Mouse (Mus musculus) hindbrain, embryonic 13.5 days (tissue): ENCODE measurements at regions not wholly inside any gene's neighbourhood (a gene's known extent, or its start where the extent isn't known, plus 50 kb on each side); places are given as distances from the start of the nearest gene placed in this dataset.

ENCODE experiments used
- ATAC-seq: fragments of 200-750 bp; cut with Nextera tagmentation; 2 replicates; pipeline ENCODE4 v1.8.0; 2017; ENCODE audit warnings: moderate TSS enrichment; ENCODE audit not compliant: low FRiP score
- H3K27ac ChIP-seq: fragments of 300-500 bp; sonication (generic); 2 replicates; pipeline ENCODE4 v1.5.1; 2015; ENCODE audit warnings: inconsistent platforms, mild to moderate bottlenecking, moderate library complexity
- H3K27me3 ChIP-seq: fragments of 300-500 bp; sonication (generic); 2 replicates; pipeline ENCODE4 v1.6.1; 2015; ENCODE audit warnings: mild to moderate bottlenecking, inconsistent platforms
- H3K36me3 ChIP-seq: fragments of 300-500 bp; sonication (generic); 2 replicates; pipeline ENCODE4 v1.6.1; 2015; ENCODE audit warnings: mild to moderate bottlenecking, inconsistent platforms
- H3K4me1 ChIP-seq: fragments of 300-500 bp; sonication (generic); replicated peaks from 2 replicates; pipeline ENCODE4 v1.6.1; 2015; ENCODE audit warnings: inconsistent platforms
- H3K4me2 ChIP-seq: fragments of 300-500 bp; sonication (generic); 2 replicates; pipeline ENCODE4 v1.6.1; 2015; ENCODE audit warnings: inconsistent platforms, mild to moderate bottlenecking, moderate library complexity
- H3K4me3 ChIP-seq: fragments of 300-500 bp; sonication (generic); 2 replicates; pipeline ENCODE4 v1.5.1; 2015; ENCODE audit warnings: mild to moderate bottlenecking, inconsistent platforms
- H3K9ac ChIP-seq: fragments of 300-500 bp; sonication (generic); 2 replicates; pipeline ENCODE4 v1.6.1; 2015; ENCODE audit warnings: mild to moderate bottlenecking, inconsistent platforms
- H3K9me3 ChIP-seq: fragments of 300-500 bp; sonication (generic); 2 replicates; pipeline ENCODE4 v1.6.1; 2016; ENCODE audit warnings: inconsistent platforms
- WGBS: fragments of 180-500 bp; shearing (Covaris S2); methylation state at CpG from one replicate; pipeline ENCODE4 v1.1.7; 2015; 5-methylcytosine and 5-hydroxymethylcytosine counted together

DNA sequence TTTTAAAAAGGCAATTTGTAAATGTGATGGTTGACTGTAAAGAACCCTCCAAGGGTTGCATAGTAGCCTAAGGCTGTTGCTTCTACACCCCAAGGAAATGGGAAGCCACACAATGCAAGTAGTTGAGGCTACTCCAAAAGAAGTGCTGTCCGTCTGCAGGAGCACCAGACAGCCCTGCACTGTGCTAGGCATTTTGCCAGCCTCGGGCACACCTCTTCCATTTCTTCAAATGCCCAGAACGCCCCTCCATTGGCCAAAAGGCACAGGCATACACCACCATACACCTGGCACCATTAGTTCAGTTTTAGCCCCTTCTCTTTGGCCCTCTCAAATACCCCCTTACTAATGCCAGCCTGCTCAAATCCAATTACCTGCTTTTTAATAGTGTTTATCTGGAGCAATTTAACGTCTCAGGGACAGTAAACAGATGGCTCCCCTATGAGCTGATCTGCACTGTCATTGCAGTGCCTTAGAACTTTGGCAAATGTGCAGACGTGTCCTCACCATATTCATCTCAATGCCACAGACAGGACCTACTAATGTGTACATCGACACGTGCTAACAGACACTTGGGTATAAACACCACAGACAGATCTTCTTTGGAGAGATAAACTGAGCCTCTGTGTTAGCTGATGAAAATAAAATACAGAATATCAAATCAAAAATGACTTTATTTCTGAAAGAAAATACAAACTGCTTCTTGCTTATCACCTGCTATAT is 211.9 kb upstream of the Hnrnpa3 start:
- ATAC-seq = no peak
- Histone ChIP-seq H3K4me2 (no peak overlapping the region), H3K4me1 (peaks cover 26% of the 10 kb centered on the region), H3K9ac (no peak overlapping the region), H3K36me3 (no peaks in the 10 kb centered on the region), H3K9me3 (no peaks in the 10 kb centered on the region), H3K4me3 (no peak overlapping the region), H3K27ac (0 out of 2 replicates have a peak overlapping the region, but pooled peaks have one; percentile 48), H3K27me3 (no peaks in the 10 kb centered on the region)
- WGBS = 73% methylated on average over 7 of the region's 7 CpGs

DNA sequence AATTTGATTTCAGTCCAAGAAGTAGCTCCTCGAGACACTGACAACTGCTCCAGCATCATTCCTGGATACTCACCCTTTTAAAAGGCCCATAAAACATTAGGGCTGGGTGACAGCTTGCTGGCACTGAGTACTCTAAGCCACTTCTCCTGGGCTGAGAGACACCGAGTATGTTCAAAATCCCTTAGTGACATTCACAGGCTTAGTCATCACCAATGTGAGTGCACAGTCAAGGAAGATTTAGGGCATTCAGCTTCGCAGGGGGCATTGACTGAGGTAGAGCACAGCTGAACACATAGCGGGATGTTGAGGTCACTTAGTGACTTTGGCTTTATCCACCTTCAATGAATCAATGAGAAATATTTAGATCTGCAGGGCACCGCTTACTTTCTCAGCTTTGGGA is 210.8 kb upstream of the Hnrnpa3 start:
- Histone ChIP-seq H3K9me3 (no peaks in the 10 kb centered on the region), H3K27ac (peak overlapping the region; percentile 60), H3K4me3 (no peak overlapping the region), H3K4me1 (peaks cover 22% of the 10 kb centered on the region), H3K36me3 (no peaks in the 10 kb centered on the region), H3K4me2 (no peak overlapping the region), H3K9ac (no peak overlapping the region), H3K27me3 (no peaks in the 10 kb centered on the region)
- no peak for ATAC-seq
- 71% methylated on average over 5 of the region's 5 CpGs for WGBS

DNA sequence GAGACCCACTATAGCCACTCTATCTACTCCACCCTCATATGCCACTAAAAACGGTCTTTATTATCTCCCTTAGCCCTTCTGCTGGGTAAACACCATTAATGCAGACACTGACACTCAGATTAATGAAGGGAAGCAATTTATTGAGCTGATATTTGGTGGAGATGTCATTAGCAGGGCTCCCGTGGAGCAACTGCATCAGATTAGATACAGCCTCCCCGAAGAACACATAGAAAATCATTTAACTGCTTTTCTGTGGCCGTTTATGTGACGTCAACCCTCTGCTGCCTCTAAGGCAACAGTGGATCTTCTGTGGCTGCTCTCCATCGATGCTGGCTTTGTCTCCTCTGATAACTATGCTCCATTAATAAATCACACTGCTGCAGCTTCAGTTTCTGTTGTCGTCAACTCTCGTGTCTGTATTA is 207.2 kb upstream of the Hnrnpa3 start:
- Histone ChIP-seq H3K4me3 (no peak overlapping the region), H3K9ac (no peak overlapping the region), H3K4me1 (peaks cover 21% of the 10 kb centered on the region), H3K9me3 (no peaks in the 10 kb centered on the region), H3K27me3 (no peaks in the 10 kb centered on the region), H3K4me2 (no peak overlapping the region), H3K27ac (peak overlapping the region; percentile 15), H3K36me3 (no peaks in the 10 kb centered on the region)
- 44% methylated on average over 8 of the region's 8 CpGs for WGBS
- ATAC-seq = no peak

GRCm38 (mm10) chr2:75452274-75453148 is 206.6 kb upstream of the Hnrnpa3 start:
- Histone ChIP-seq H3K9me3 (no peaks in the 10 kb centered on the region), H3K4me2 (no peak overlapping the region), H3K4me1 (peaks cover 14% of the 10 kb centered on the region), H3K36me3 (no peaks in the 10 kb centered on the region), H3K4me3 (no peak overlapping the region), H3K27ac (peak overlapping the region; percentile 15), H3K9ac (no peak overlapping the region), H3K27me3 (no peaks in the 10 kb centered on the region)
- WGBS = 87% methylated on average over 7 of the region's 7 CpGs
- no peak for ATAC-seq

DNA sequence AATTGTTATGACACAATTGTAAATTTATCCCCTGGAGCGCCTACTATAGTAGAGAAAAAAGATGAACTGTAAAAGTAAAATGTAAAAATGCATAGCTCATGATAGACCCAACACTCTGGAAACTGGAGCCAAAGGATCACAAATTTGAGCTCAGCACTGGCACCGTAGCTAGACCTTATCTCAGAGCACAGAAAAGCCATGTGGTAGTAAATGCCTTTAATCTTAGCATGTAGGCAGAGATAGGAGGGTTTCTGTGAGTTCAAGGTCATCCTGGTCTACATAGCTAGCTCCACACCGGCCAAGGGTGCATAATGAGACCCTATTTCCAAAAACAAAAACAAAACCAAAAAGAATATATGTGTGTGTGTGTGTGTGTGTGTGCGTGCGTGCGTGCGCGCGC is 203.6 kb upstream of the Hnrnpa3 start:
- Histone ChIP-seq H3K9me3 (no peaks in the 10 kb centered on the region), H3K4me1 (0 out of 2 replicates have a peak, but pooled peaks cover 6% of the 10 kb centered on the region), H3K4me2 (no peak overlapping the region), H3K27ac (no peak overlapping the region), H3K4me3 (no peak overlapping the region), H3K27me3 (no peaks in the 10 kb centered on the region), H3K9ac (no peak overlapping the region), H3K36me3 (no peaks in the 10 kb centered on the region)
- WGBS = 96% methylated on average over 9 of the region's 9 CpGs
- no peak for ATAC-seq

DNA sequence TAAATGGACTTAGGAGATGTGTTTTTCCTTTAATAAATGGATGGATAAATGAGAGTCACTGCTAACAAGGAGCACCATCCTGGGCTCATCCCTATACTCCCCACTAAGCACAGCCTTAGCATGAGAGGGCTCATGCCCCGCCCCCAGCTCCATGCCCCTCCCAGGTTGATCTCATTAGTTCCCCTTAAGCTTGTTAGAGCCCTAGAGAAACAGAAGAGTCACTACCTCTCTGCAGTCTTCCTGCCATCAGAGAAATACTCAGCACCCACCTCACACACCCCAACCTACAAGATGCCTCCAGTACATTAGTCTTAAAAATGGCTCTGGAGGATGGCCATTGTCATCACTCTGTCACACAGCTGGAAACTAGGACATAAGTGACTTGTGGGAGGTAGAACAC is 202.8 kb upstream of the Hnrnpa3 start:
- WGBS = 80% methylated on average over 1 of the region's 1 CpGs
- no peaks in the 10 kb centered on the region for H3K36me3 ChIP-seq
- no peak overlapping the region for H3K9ac ChIP-seq
- no peaks in the 10 kb centered on the region for H3K9me3 ChIP-seq
- no peak for ATAC-seq
- peaks cover 10% of the 10 kb centered on the region; the same call in 1 of the 2 replicates for H3K4me1 ChIP-seq
- no peaks in the 10 kb centered on the region for H3K27me3 ChIP-seq
- H3K4me3 ChIP-seq = no peak overlapping the region
- no peak overlapping the region for H3K4me2 ChIP-seq
- H3K27ac ChIP-seq = no peak overlapping the region

DNA sequence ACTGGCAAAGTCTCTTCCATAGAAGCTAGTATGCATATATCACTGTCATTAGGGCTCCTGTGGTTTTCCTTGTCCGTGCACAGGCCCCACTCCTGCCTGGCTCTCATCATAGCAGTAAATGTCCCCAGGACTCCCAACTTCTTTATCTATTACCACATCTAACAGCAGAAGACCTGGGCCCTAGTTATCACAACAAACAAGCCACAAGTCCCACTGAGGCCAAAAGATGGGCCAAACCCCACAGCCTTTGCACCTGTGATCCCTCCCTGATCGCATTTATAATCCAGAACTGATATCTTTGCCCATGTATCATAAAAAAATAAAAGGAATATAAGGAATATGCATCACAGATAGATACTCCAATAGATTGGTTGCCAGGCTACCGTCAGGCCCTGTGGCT is 201.6 kb upstream of the Hnrnpa3 start:
- Histone ChIP-seq H3K27ac (no peak overlapping the region), H3K36me3 (no peaks in the 10 kb centered on the region), H3K4me2 (no peak overlapping the region), H3K4me1 (peaks cover 15% of the 10 kb centered on the region), H3K4me3 (no peak overlapping the region), H3K9me3 (no peaks in the 10 kb centered on the region), H3K9ac (no peak overlapping the region), H3K27me3 (no peaks in the 10 kb centered on the region)
- ATAC-seq = no peak
- WGBS = 86% methylated on average over 3 of the region's 3 CpGs

GRCm38 (mm10) chr2:75458898-75459297 is 200.2 kb upstream of the Hnrnpa3 start:
- H3K9me3 ChIP-seq = no peaks in the 10 kb centered on the region
- WGBS = 90% methylated on average over 3 of the region's 3 CpGs
- ATAC-seq = no peak

DNA sequence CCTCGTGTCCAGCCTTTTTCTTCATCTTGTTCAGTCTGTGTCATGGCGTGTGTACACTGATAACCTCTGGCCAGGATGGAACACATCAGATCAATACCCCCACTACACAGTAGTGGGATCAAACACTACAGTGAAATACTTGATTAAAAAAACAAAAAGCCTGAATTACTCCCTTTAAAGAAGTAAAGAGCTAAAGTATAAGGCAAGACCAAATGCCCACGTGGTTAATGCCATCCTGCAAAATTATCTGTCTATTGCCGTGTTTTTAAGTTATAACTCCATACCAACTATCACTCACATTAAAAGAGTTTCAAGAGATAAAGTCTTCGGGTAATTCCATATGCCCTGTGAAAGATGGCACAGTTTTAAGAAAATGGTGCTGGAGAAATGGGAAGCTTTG is 198.6 kb upstream of the Hnrnpa3 start:
- H3K4me1 ChIP-seq = peaks cover 16% of the 10 kb centered on the region
- no peak overlapping the region for H3K9ac ChIP-seq
- no peaks in the 10 kb centered on the region for H3K36me3 ChIP-seq
- WGBS = 92% methylated on average over 5 of the region's 5 CpGs
- no peaks in the 10 kb centered on the region for H3K27me3 ChIP-seq
- no peak overlapping the region for H3K27ac ChIP-seq
- no peaks in the 10 kb centered on the region for H3K9me3 ChIP-seq
- H3K4me2 ChIP-seq = no peak overlapping the region
- no peak overlapping the region for H3K4me3 ChIP-seq
- ATAC-seq = no peak

More at GRCm38 (mm10) chr2:75458898-75459297, 200.2 kb upstream of the Hnrnpa3 start:
- H3K27me3 ChIP-seq = no peaks in the 10 kb centered on the region
- no peaks in the 10 kb centered on the region for H3K36me3 ChIP-seq
- peaks cover 16% of the 10 kb centered on the region for H3K4me1 ChIP-seq
- H3K4me2 ChIP-seq = no peak overlapping the region
- H3K4me3 ChIP-seq = no peak overlapping the region
- H3K27ac ChIP-seq = no peak overlapping the region
- no peak overlapping the region for H3K9ac ChIP-seq

GRCm38 (mm10) chr2:75461019-75461418 is 198.0 kb upstream of the Hnrnpa3 start:
- WGBS = 69% methylated on average over 5 of the region's 5 CpGs
- Histone ChIP-seq H3K4me3 (no peak overlapping the region), H3K27ac (peak overlapping the region; percentile 55; the same call in 1 of the 2 replicates), H3K36me3 (no peaks in the 10 kb centered on the region), H3K9me3 (no peaks in the 10 kb centered on the region), H3K4me2 (no peak overlapping the region), H3K4me1 (peaks cover 16% of the 10 kb centered on the region), H3K27me3 (no peaks in the 10 kb centered on the region), H3K9ac (no peak overlapping the region)
- no peak for ATAC-seq

DNA sequence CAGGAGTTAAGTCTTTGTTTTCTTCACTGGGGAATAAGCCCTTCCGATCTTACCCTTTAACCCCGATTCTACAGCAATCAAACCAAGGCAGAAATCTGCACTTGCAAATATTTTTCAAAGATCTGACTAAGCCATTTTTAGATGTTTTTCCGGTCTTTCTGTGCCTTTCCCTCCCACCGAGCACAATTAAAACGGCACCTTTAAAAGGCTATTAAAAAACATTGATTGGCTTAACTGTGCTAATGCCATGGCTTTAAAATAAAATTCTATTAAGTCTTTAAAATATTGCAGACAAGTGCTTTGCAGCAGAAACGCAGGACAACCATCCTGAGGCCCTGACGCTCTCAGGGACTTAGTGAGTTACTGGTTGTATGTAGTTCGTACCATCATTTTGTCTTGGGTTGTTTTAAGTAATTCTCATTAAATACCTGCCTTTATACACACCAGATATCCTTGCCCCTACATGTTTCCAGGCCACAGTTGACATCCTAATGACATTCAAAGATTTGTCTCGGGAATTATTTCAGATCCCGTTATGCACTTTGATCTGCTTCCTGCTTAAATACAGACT is 197.6 kb upstream of the Hnrnpa3 start:
- Histone ChIP-seq H3K27ac (peak overlapping the region; percentile 55; the same call in 1 of the 2 replicates), H3K27me3 (no peaks in the 10 kb centered on the region), H3K36me3 (no peaks in the 10 kb centered on the region), H3K4me2 (no peak overlapping the region), H3K9me3 (no peaks in the 10 kb centered on the region), H3K9ac (no peak overlapping the region), H3K4me1 (peaks cover 16% of the 10 kb centered on the region), H3K4me3 (no peak overlapping the region)
- 67% methylated on average over 10 of the region's 10 CpGs for WGBS
- ATAC-seq = no peak

DNA sequence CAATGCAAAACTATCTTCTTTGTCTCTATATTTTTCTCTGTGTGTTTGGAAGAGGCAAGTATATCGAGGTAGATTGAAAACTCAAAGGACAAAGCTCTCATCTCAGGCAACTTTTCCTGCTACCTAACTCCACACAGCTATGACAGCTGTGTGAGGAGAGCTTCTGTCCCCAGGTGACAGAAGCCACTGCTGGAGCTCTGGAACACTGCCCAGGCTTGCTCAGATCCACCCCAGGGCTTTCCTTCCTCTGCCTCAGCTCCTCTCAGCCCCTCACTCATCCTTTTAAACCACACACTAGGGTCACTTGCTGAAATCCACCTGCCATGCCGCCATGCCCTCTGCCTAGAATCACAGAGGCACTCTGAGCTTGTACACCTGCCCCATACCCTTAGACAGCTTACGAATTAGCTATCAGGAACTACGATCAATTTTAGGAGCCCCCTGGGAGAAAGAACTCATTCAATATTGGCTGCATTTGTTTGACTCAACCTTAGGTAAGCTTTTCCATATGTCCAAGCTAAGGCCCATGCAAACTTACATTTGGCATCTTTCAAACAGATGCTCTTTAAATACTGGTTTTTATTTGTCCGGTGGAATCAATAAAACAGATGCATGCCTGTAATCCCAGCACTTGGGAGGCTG is 196.9 kb upstream of the Hnrnpa3 start:
- Histone ChIP-seq H3K9me3 (no peaks in the 10 kb centered on the region), H3K27ac (peak overlapping the region; percentile 69), H3K4me2 (no peak overlapping the region), H3K36me3 (no peaks in the 10 kb centered on the region), H3K4me1 (peaks cover 16% of the 10 kb centered on the region), H3K27me3 (no peaks in the 10 kb centered on the region), H3K4me3 (no peak overlapping the region), H3K9ac (no peak overlapping the region)
- WGBS = 69% methylated on average over 5 of the region's 5 CpGs
- ATAC-seq = no peak
